Mouse (Mus musculus): ENCODE measurements around the gene Rad51b. TPM values are rescaled to one million over a fixed set of nuclear protein-coding genes. Genes with fewer than 3 reads are reported as not detected.

Gene Rad51b
- polyA plus RNA-seq (2014; fragmentation: Illumina TruSeq; extraction: RNeasy Lipid Tissue Mini Kit (QIAGEN cat#74804); ENCODE audit: insufficient read depth, low read depth, low replicate concordance), result 1.2 TPM

GRCm38 (mm10) chr12:79297121-79297576 is at the start of gene Rad51b:
Gene Rad51b (plus strand): TSS chr12:79297282.

GRCm38 (mm10) chr12:79296126-79296816 is 811 bp upstream of the Rad51b start, which contains the start of gene Zfyve26:
Gene Zfyve26 (minus strand): TSS chr12:79296304.

Other genes with a start within 250 kb of the Rad51b start
- 8.8 TPM for gene Pigh, start 207.6 kb upstream of the Rad51b start, polyA plus RNA-seq (2014; fragmentation: Illumina TruSeq; extraction: RNeasy Lipid Tissue Mini Kit (QIAGEN cat#74804); ENCODE audit: insufficient read depth, low read depth, low replicate concordance)
- 9.8 TPM for gene Arg2, start 166.5 kb upstream of the Rad51b start, polyA plus RNA-seq (2014; fragmentation: Illumina TruSeq; extraction: RNeasy Lipid Tissue Mini Kit (QIAGEN cat#74804); ENCODE audit: insufficient read depth, low read depth, low replicate concordance)
- 117 TPM for gene Vti1b, start 124.6 kb upstream of the Rad51b start, polyA plus RNA-seq (2014; fragmentation: Illumina TruSeq; extraction: RNeasy Lipid Tissue Mini Kit (QIAGEN cat#74804); ENCODE audit: insufficient read depth, low read depth, low replicate concordance)
- gene Rdh11, start 105.0 kb upstream of the Rad51b start, polyA plus RNA-seq (2014; fragmentation: Illumina TruSeq; extraction: RNeasy Lipid Tissue Mini Kit (QIAGEN cat#74804); ENCODE audit: insufficient read depth, low read depth, low replicate concordance), result 12.8 TPM
- gene Rdh12, start 88.4 kb upstream of the Rad51b start, polyA plus RNA-seq (2014; fragmentation: Illumina TruSeq; extraction: RNeasy Lipid Tissue Mini Kit (QIAGEN cat#74804); ENCODE audit: insufficient read depth, low read depth, low replicate concordance), result 2.0 TPM
- gene Zfyve26, start 978 bp upstream of the Rad51b start, polyA plus RNA-seq (2014; fragmentation: Illumina TruSeq; extraction: RNeasy Lipid Tissue Mini Kit (QIAGEN cat#74804); ENCODE audit: insufficient read depth, low read depth, low replicate concordance), result 7.2 TPM

All from lung, adult 10 weeks (tissue).